Mouse (Mus musculus) right cerebral cortex, adult 18-20 months (tissue): Measurements from ENCODE around the gene Acan.
A peak's percentile ranks its signal among the peaks of the same experiment; 100 is the strongest.

ENCODE experiments used
- DNase-seq: peaks from one replicate; pipeline ENCODE4 v3.0.0; 2022; ENCODE audit warnings: mixed read lengths

The Acan gene

DNA sequence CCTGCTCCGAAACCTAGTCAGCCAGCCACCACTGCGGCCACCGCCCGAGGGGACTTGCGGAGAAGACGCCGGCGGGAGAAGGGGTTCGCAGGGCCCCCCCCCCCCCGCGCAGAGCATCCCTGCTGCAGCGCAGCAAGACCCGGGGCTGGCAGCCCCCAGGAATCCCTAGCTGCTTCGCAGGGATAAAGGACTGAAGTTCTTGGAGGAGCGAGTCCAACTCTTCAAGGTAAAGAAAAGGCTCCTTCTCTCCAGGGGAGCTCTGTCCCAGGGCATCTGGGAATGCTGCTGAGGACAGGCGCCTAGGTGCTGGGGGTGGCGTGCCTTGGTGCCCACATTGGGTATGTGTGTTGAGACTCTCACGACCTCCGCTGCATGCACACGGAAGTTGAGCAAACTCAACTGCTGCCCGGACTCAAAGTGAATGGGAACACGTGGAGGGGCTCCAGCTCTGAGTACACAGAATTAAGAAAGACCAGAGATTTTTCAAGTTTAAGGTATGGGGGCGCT is at the start of gene Acan:
TSS of gene Acan (plus strand) at position 101 of the 507 bp plus-strand sequence.
- DNase-seq: no peak

DNA sequence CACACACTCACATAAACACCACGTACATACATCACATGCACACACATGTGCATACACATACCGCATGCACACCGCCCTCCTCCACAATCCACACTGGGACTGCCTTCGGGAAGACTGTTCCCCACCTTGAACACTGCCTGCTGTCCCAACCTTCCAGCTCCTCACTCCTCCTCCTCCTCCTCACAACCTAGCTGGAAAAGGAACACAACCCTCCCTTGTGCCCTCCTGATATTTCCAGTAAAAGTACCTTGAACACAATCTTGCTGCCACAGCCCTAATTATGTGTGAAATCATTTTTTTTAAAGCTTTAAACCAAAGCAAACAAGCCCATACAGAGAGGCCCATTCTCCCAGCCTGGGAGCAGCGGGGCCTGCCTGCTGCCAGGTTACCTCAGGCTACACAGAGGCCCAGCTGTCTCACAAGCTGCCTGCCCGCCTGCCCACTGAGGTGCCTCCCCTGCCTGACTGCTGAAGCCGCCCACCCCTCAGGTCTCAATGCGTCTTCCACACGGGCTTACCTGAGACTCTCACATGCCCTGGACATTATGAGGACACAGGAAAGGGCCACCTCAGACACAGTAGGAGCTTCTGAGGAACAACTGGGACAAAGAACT is 31.9 kb upstream of the Acan start:
- DNase-seq: no peak

GRCm38 (mm10) chr7:79029138-79029537 is 24.1 kb upstream of the Acan start:
- no peak for DNase-seq

GRCm38 (mm10) chr7:79033745-79034144 is 19.5 kb upstream of the Acan start:
- DNase-seq: no peak

- no peak for DNase-seq
Measured at GRCm38 (mm10) chr7:79034521-79034920, 18.8 kb upstream of the Acan start.

- no peak for DNase-seq
Measured at GRCm38 (mm10) chr7:79052081-79052480, 1.2 kb upstream of the Acan start.

DNA sequence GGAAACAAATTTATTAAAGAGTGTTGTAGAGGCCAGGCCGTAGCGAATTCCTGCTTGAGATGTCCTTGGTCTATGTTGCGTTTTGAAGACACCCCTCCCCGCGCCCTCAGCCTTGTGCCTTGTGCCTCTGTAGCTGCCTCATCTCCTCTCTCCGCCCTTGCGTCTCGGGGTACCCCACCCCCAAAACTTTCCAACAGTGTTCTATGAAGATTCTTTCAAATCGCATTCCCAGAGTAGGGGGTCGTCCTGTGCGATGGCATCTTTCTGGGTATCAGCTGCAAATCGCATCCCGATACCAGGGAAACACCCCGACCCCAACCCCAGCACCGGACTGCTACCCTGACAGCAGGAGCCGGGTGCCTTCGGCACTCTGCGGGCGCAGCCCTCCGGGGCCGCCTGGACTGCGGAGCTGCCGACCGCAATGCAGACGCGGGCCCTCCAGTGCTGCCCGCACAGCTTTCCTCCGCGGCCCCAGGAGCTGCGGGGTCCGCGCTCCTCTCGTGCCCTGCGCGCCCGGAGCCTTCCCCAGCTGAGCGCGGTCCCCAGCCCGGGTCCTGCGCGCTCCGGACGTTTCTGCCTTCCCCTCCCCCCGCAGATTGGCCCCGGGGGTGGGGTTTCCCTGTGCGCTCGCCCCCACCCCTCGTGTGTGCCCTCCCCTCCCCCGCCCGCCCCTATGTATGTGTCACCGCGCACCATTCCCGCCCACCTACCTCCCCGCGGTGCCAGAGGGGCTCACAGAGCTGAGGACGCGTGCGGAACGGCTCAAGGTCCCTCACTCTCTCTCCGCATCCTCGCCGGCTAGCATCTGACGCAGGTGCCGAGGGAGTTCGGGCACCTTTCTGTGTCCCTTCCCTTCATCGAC is 531 bp upstream of the Acan start:
- no peak for DNase-seq

DNA sequence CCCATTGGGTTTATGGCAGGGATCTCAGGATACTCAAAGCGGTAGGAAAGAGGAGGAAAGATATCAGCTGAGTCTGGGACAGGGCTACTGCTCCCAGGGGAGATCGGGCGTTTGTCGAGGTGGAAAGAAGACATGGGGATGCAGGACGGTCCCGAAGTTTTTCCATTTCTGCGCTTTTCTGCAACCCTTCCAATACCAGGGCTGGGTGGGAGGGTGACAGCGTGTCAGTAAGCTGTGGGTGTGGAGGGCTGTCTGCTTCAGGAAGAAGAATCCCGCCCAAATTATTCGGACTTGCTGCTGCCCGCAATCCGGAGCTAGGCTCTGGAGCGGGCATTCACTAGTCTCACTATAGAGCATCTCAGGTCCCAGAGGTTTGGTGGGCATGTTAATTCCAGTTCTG is 828 bp downstream of the Acan start:
- no peak for DNase-seq

- no peak for DNase-seq
Measured at GRCm38 (mm10) chr7:79058546-79058945, 5.3 kb downstream of the Acan start.

GRCm38 (mm10) chr7:79067466-79067865 is 14.2 kb downstream of the Acan start:
- DNase-seq: no peak

DNA sequence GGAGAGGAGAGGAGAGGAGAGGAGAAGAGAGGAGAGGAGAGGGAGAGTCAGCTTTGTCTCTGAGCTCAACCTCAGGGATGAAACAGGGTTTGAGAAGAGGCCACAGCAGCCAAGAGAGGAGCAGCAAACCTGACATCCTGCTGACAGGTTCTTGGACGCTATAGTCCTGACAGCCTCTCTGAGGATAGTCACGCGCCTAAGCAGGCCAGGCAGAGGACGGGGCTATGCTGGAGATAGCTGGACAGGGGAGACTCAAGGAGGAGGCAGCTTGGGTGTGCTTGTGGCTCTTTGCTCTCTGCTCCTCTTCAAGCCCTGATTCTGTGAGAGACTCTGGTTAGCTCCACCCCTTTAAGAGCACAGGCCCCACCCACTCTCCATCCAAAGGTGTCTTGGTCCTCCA is 14.9 kb downstream of the Acan start:
- DNase-seq: no peak

GRCm38 (mm10) chr7:79079212-79079611 is 25.9 kb downstream of the Acan start:
- no peak for DNase-seq

DNA sequence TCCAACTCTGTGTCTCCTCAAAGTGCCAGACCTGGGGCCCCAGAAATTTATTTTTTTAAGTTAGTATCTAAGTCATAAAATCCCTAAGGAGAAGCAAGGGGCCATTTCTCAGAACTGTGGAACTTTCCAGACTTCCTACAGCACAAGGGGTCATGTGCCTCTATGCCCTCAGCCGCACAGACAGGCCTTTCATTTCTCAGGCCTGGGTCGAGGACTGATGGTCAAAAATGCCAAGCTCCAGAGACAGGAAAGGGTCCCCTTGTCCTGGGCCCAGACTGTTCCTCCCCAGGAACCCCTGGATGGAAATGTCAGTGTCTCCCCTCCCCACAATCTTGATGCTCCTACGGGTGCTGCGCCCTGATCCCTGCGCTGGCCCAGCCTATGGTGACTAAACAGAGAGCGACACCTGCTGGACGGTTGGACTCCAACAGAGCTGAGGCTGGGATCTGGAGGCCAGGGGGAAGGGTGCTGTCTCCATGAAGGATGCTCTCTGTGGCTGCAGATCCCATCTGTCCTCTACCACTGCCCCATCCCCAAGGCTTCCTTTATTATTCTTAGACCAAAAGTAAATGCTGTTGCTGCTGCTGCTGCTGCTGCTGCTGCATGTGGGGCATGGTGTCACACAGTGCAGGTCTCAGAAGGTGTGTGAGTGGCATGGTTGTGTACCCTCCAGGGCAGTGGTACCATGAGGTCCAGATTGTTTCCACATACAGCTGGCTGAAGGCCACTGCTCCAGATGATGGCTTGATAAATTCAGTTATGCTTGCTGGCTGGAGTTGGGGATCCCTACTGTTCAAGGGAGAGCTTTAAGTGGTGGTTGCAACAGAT is 27.5 kb downstream of the Acan start:
- peak; percentile 48 for DNase-seq

DNA sequence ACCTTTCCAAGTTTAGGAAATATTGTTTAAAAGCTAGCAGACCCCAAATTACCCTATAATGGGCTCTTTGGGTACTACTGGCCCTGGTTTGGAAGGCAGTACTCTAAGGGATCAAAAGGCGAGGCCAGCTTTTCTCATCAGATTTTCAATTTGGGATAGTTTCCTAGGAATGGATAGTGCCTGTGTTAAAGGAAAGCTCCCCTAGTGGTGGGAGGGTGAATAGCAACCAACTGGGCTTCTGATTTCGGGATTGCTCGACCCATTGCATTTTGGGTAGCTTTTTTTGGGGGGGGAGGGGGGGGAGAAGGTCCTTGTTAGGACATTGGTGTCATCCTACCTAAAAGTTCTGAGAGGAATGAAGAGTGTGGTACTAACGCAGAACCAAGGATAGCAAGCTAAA is 35.8 kb downstream of the Acan start:
- DNase-seq: no peak

- DNase-seq: no peak
Measured at GRCm38 (mm10) chr7:79096492-79096891, 43.2 kb downstream of the Acan start.

DNA sequence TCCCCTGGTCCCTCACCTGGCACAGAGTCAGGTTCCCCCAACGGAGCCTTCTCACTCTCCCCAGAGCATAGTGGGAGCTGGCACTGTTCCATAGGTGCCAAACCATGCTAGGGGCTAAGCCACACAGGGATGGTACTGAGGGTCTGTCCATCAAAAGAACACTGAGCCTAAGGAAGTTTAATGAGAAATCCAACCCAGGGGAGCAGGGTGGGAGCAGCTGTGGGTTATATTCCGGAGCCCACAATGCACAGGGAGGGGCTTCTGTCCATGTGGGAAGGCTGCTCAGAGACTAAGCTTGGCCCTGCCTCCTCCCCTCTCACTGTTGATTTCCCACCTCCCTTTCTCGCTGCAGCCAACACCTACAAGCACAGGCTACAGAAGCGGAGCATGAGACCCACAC is 60.6 kb downstream of the Acan start:
- DNase-seq: no peak

DNA sequence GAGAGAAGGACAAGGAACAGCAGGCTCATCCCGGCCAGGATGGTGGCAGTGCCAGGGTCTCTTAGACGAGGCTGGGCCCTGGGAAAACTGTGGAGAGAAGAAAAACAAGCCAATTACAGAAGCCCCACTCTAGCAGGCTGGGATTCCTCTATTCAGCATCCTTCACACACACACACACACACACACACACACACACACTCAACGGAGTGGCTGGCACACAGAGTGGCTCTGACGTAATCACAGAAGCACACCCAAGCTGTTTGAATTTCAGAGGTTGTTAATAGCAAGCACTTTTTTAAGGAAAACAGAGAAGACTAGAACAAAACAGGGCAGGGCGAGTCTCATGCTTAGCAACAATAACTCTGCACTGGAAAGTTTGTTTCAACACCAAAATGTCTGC is 70.2 kb downstream of the Acan start:
- DNase-seq: no peak

DNA sequence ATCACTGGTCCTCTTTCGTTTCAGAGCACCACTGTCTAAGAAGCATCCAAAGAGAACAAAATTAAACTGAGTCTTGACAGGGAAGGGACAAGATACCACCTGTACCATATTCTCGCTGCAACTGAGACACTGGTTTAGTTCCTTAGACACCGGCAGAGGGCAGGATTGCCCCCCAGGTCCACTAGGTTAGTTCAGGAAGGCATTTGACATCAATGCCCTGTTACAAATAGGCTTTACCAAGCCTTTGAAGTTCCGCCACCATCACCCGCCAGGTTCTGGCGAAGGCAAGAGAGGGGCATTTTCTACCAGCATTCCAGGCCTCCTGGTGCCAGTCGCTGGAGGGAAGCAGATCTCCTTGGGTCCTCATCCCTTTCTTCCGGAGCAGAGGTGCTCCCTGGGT is 76.6 kb downstream of the Acan start:
- DNase-seq: no peak

DNA sequence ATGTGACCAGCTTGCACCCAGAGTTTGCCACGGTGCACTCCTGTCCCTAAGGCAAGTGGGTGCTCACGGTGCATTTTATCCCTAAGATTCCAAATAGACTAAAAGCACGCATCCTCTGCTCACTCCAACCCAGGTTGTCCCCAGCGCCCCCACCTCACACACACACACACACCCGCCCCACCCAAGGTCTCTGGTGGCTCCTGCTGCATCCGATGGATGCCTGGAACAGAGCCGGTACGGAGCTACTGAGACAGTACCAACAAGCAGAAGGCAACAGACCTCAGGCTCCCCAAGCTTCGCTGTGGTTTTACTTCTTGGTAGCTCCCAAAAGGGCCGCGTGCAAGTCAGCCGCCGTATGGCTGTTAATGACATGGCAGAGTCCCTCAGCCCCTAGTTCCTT is 77.1 kb downstream of the Acan start:
- no peak for DNase-seq

DNA sequence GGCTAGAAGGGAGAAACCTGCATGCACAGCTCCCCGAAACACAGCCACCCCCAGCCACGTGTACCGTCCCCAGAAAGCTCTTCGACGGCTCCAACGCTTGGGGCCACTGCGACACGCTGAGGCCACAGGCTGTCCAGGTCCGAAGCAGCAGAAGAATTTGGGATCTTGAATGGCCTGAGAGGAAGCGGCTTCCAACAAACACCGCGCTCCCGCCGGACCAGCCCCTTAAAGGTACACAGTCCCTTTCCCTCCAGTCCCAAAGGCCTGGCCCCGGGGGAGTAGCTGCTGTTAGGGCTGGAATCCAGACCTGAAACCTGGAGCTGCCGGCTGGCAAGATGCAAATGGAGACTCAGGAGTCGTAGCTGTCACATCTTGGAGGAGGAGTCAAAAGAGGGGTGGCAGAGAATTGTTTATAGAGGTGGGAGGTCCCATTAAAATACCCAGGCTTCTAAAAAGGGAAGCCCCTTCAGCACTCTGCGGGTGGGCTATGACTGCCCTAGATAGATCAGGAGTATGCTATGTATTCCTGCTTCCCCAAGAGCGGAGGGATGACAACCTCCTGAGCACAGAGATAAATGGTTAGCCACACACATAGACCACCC is 77.7 kb downstream of the Acan start, which contains the start of gene Hapln3:
TSS of gene Hapln3 (minus strand) at position 176 of the 602 bp plus-strand sequence.
- no peak for DNase-seq

DNA sequence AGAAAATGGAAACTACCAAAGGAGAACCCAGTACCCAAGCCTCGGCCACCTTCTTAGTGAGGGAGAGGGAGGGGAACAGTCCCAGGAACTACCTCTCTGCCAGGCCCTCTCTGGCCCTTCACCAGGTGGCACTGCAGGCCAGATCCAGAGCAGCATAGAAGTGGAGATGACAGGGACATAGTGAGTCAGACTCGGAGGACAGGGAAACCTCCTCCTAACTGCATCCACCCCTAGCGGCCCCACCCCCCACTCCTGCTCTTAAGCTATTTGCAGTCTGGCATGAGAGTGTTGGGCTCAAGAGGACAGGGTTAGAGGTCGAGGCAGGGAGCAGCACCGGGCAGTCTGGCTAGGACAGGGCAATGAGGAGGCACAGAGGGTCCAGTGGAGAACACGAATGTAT is 80.1 kb downstream of the Acan start:
- DNase-seq: no peak

GRCm38 (mm10) chr7:79139328-79139824 is 86.1 kb downstream of the Acan start:
- no peak for DNase-seq
